Mouse (Mus musculus) mature B cell (primary cell): ENCODE data around the gene Pom121l2.

ENCODE experiments used
- in situ Hi-C: fragments of 300-500 bp; cut with MboI; formaldehyde crosslinking; loops from 2 replicates; pipeline ENCODE4 v1.14.3; 2019

The Pom121l2 gene

GRCm38 (mm10) chr13:22015479-22016450 is 34.8 kb downstream of the Pom121l2 start:
- in situ Hi-C loops: no loop called here

- in situ Hi-C loops: loop anchor here (5.0 to 10.0 kb wide), 5 partner anchors 45 to 1412 kb away; no protein-coding TSS in a partner anchor
These were observed 39.2 kb downstream of the Pom121l2 start for GRCm38 (mm10) chr13:22019934-22020835.

- in situ Hi-C loops: loop anchor here (5.0 to 10.0 kb wide), 5 partner anchors 46 to 1411 kb away; no protein-coding TSS in a partner anchor
These were observed 39.9 kb downstream of the Pom121l2 start for GRCm38 (mm10) chr13:22020901-22021339.

GRCm38 (mm10) chr13:22021581-22021980 is 40.6 kb downstream of the Pom121l2 start:
- in situ Hi-C loops: loop anchor here (5.0 to 10.0 kb wide), 5 partner anchors 47 to 1411 kb away; no protein-coding TSS in a partner anchor

- in situ Hi-C loops: loop anchor here (5.0 to 10.0 kb wide), 5 partner anchors 47 to 1410 kb away; no protein-coding TSS in a partner anchor
These were observed 41.2 kb downstream of the Pom121l2 start for GRCm38 (mm10) chr13:22022241-22022640.

GRCm38 (mm10) chr13:22026058-22027031 is 45.4 kb downstream of the Pom121l2 start:
- in situ Hi-C loops: loop anchor here (10.0 kb wide), 2 partner anchors 52 to 102 kb away; no protein-coding TSS in a partner anchor

- in situ Hi-C loops: loop anchor here (10.0 kb wide), 2 partner anchors 54 to 104 kb away; no protein-coding TSS in a partner anchor
These were observed 47.9 kb downstream of the Pom121l2 start for GRCm38 (mm10) chr13:22028673-22029460.

GRCm38 (mm10) chr13:22029928-22030327 is 48.9 kb downstream of the Pom121l2 start:
- in situ Hi-C loops: loop anchor here (10.0 kb wide), 6 partner anchors 55 to 1715 kb away; partner anchors contain the start of genes Hist1h2ac, Hist1h2bb, Hist1h2bc and Hist1h3c

- in situ Hi-C loops: loop anchor here (10.0 kb wide), 4 partner anchors 206 to 1714 kb away; partner anchors contain the start of genes Hist1h2ac, Hist1h2bb, Hist1h2bc and Hist1h3c
These were observed 49.5 kb downstream of the Pom121l2 start for GRCm38 (mm10) chr13:22030493-22030892.

- in situ Hi-C loops: loop anchor here (10.0 kb wide), 4 partner anchors 209 to 1711 kb away; partner anchors contain the start of genes Hist1h2ac, Hist1h2bb, Hist1h2bc and Hist1h3c
These were observed 52.9 kb downstream of the Pom121l2 start for GRCm38 (mm10) chr13:22033741-22034442.

- in situ Hi-C loops: loop anchor here (10.0 kb wide), 4 partner anchors 210 to 1710 kb away; partner anchors contain the start of genes Hist1h2ac, Hist1h2bb, Hist1h2bc and Hist1h3c
These were observed 53.7 kb downstream of the Pom121l2 start for GRCm38 (mm10) chr13:22034443-22035266.

GRCm38 (mm10) chr13:22035267-22036148 is 54.5 kb downstream of the Pom121l2 start, which contains the start of the genes Hist1h2ah and Hist1h2bk:
TSS of gene Hist1h2ah (minus strand) at chr13:22035568.
TSS of gene Hist1h2bk (plus strand) at chr13:22035870.
- in situ Hi-C loops: loop anchor here (10.0 kb wide), 4 partner anchors 211 to 1709 kb away; partner anchors contain the start of genes Hist1h2ac, Hist1h2bb, Hist1h2bc and Hist1h3c

- in situ Hi-C loops: loop anchor here (10.0 kb wide), 4 partner anchors 212 to 1708 kb away; partner anchors contain the start of genes Hist1h2ac, Hist1h2bb, Hist1h2bc and Hist1h3c
These were observed 55.4 kb downstream of the Pom121l2 start for GRCm38 (mm10) chr13:22036149-22036956.

GRCm38 (mm10) chr13:22036986-22037385 is 56.0 kb downstream of the Pom121l2 start:
- in situ Hi-C loops: loop anchor here (10.0 kb wide), 4 partner anchors 212 to 1708 kb away; partner anchors contain the start of genes Hist1h2ac, Hist1h2bb, Hist1h2bc and Hist1h3c

GRCm38 (mm10) chr13:22037415-22037814 is 56.4 kb downstream of the Pom121l2 start:
- in situ Hi-C loops: loop anchor here (10.0 kb wide), 4 partner anchors 213 to 1707 kb away; partner anchors contain the start of genes Hist1h2ac, Hist1h2bb, Hist1h2bc and Hist1h3c
